Mouse (Mus musculus) neutrophil, adult 5-6 weeks (primary cell): ENCODE results near the gene Txndc8. TPM values are rescaled to one million over a fixed set of nuclear protein-coding genes. Genes with fewer than 3 reads are reported as not detected.

Experiments used
- ATAC-seq: fragments of 151-379, 151-347 bp; 2 replicates; pipeline ENCODE4 v1.8.0; 2017; ENCODE audit warnings: mild to moderate bottlenecking, moderate TSS enrichment; ENCODE audit not compliant: insufficient number of reproducible peaks, poor library complexity, low FRiP score, severe bottlenecking; ENCODE audit errors: extremely low read depth
- total RNA-seq: library from RNA; stranded (forward); fragments of 200-1000 nt; gene quantifications from 2 replicates; pipeline ENCODE4 v1.2.3, GENCODE M21; 2017

The Txndc8 gene
- total RNA-seq = not detected in 2 replicates

DNA sequence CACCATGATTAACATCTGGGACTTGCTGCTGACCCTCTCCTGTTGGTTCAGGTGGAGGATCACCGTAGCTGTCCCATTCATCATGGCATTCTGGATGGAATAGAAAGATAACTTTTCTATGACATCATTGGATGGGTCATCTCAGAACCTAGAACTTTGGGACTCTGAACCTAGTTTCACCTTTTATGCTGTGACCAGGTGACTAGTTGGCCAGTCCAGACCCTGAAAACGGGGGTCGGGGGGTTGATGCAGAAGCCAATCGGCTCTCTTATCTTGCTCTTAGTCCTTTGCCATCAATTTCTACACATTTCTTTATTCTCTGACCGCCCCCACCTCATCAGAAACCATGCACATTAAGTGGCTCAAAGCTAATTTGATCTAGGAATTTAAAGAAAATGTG, at the start of gene Txndc8:
TSS of gene Txndc8 (minus strand) at position 101 of the 400 bp plus-strand sequence.
- ATAC-seq = no peak

DNA sequence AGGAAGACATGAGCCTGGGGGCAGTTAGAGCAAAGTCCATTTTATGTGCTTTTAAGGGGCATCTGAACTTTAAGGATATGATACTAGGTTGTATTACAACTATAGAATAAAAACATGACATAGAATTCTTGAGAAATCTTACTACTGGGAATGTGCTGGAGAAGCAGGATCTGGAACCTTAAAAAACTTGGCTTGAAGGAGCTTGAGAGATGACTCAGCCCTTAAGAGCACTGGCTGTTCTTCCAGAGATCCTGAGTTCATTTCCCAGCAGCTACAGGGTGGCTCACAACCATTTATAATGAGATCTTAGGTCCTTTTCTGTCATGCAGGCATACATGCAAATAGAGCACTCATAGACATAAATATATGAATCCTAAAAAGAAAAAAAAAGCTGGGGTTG, 46.7 kb upstream of the Txndc8 start:
- ATAC-seq = no peak

DNA sequence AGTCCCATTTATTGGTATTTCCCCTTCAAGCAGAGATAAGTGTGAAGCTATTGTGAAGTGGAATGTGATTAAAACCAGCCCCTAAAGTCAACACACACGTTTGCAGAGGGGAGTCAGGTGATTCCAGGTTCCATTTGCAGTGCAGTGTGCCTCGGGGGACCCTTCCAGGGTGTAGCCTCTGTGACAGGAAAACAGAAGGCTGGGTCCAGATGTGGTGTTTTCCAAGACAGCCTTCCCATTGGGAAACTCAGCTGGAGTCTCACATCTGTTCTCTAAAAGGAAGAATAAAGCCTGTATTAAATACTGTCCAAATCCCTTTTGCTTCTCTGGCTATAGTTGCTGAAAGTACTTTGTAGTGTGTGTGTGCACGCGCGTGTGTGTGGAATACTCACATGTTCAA, 45.5 kb upstream of the Txndc8 start:
- ATAC-seq = no peak

DNA sequence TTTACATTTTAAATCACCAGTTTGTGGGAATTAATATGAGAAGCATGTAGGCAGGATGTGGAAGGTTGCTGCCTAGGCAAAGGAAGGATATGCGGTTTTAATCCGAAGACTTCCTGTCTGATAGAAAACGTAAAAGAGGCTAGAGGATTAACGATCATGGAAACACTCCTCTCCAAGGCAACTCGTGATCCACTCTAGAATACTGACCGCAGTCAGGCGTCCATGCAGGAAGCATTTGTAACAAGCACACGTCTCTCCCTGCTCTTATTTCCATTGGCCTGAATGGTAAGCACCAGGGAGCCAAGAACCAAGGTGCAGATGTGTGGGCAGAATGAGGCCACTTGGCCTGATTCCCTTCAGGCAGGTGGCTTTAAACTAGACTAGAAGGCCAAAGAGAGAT, 41.8 kb upstream of the Txndc8 start:
- no peak for ATAC-seq

DNA sequence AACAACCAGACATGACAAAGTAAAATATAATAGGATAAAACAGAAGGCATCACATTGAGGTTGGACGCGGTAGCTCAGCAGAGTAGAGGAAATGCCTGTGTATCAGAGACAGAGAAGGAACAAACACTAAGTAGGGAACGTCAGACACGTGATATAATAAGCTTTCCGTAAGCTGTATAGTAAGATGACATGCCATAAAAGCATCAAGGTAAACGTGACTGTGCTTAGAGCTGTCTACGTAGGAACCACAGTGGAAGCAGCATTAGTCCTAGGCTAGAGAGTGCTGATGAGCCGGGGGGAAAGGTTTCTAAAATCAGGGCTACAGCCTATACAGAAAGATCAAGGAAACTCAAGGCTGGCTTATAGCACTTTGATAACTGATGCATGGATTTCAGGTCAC, 41.4 kb upstream of the Txndc8 start:
- ATAC-seq = no peak

DNA sequence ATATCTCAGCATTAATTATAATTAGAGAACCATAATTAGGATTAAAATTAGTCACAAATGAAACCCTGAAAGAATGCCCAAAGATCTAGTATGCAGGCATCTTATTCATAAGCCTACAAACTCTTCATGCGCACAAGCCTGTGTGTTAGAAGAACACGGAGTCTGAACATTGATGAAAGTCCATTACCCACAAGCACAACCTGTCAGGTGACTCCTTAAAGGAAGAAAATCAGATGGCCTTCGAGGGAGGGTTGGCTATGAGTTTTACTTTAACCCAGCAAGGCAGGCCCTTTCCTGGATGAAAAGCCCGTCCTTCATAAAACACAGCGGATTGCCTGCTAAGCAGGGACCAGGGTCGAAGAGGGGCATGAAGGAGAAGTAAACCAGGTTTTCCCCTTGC, 35.9 kb upstream of the Txndc8 start:
- ATAC-seq = no peak

DNA sequence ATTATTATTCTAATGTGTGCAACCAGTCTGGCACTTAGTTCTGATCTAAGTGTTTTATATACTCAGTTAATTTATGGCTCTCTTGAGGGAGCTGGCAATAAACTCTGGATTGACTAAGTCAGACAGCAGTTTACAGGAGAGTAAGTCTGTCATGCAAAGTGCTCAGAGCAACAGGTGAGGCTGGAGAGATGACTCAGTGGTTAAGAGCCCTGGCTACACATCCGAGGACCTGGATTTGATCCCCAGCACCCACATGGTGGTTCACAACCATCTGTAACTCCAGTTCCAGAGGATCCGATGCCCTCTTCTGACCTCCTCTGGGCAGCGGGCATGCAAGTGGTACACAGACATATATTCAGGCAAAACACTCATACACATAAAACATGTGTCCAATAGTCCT, 35.4 kb upstream of the Txndc8 start:
- ATAC-seq = no peak

DNA sequence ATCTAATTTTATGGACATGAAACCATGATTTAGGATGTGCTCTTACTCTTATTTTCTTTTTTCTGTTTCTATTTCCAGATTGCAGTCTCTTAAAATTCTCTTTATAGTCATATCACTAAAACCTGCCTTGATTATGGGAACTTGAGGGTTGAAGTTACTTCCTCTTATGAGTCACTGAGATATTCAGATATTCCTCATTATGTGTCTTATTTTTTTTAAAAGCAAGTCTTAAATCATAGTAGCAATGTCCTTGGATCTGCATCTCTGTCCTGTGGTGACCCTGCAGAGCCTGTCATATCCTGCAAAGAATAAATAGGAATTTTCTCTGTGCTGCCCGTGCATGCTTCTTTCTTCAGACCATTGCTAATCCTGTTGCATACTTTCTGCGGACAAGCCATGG, 31.2 kb upstream of the Txndc8 start:
- no peak for ATAC-seq

DNA sequence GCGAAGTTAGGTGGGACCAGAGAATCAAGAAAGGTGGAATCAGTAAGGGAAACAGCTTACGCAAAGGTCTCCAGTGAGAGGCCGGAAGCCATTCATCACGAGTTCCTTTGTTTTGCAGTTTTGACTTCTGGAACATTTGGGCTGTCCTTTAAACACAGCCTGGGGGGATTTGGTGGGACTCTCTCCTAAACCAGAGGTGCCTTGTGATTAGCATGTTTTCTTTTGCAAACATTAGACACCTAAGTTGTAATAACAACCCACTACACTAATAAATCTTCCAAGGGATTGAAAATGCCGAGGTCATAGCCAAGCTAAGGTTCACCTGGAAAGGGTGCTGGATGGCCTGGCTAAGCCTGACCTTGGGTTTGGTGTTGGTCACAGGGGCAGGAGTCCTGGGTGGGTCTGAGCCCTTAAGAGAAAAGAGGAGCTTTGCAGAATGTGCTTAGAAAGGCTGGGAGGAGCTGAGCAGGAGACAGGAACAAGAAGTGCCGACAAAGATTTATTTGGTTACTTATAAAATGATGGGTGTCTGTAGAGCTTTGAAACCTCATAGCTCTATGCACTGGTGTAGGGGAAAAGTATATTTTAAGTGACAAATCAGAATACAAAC, 28.3 kb upstream of the Txndc8 start:
- no peak for ATAC-seq

DNA sequence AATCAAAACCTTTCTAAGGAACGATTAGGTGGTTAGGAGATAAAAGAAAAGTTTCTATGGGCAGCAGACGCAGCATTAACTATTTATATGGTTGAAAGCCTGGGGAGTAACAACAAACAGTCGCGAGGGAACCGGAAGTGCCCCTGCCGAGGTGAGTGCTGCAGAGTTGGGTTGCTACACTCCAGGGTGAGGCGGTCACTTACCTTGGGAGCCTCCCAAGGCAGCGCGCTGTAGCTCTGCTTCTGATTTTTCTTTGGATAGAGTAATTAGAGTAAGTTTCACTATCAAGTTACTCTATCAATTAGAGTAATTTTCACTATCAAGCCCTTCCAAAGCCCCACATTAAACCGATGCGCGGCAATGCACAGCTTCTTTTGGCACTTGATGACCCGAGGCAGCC, 25.7 kb upstream of the Txndc8 start:
- ATAC-seq = no peak

DNA sequence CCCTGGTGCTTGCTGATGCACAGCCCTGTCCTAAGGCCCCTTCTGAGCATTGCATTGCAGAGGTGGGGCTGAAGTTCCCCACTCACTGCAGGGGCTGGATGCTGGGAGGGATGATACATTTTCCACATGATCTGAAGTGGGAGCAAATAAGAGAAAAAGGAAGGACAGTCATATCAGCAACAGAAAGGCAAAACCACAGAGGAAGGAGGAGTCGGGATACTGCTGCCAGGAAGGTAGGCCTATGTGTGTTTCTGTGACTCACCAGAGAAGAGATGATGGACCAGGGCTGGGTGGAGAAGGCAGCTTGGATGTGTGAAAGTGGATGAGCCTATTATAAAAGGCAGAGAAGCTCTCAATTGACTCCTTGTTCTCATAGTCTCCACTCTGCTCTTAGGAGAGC, 23.8 kb upstream of the Txndc8 start:
- no peak for ATAC-seq

DNA sequence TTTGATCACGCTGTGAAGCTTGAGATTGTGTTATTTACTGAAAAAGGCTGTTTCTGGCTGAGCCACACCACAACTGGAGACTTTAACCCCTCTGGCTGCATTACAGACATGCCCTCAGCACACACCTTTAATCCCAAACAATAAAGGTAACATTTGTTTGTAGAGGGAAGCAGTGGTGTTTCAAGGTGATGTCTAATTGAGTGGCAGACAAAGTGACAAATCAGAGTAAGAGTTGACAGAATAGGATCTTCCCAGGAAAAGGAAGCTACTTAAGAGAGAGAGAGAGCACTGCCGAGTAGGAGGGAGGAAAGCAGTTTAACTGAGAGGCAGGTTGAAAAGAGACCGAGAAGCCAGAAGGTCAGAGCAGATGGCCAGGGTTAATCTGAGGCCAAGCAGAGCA, 5.4 kb downstream of the Txndc8 start:
- no peak for ATAC-seq

DNA sequence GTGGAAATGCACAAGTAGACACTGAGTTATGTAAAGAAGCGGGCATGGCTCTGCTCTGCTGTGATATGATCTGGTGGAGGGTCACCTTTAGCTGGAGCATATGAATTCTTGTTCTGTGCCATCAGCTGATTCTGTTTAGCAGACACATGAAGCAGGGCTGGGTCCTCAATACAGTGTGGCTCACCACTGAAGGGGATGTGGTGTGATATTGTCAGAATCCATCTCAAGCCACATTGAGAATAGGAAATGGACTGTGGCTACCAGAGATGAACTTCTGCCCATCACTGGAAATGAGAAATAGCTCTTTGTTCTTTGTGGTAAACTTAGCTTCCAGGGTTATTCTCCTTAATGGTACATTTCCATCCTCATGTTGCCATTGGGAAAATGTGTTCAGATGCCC, 17.5 kb downstream of the Txndc8 start:
- no peak for ATAC-seq

DNA sequence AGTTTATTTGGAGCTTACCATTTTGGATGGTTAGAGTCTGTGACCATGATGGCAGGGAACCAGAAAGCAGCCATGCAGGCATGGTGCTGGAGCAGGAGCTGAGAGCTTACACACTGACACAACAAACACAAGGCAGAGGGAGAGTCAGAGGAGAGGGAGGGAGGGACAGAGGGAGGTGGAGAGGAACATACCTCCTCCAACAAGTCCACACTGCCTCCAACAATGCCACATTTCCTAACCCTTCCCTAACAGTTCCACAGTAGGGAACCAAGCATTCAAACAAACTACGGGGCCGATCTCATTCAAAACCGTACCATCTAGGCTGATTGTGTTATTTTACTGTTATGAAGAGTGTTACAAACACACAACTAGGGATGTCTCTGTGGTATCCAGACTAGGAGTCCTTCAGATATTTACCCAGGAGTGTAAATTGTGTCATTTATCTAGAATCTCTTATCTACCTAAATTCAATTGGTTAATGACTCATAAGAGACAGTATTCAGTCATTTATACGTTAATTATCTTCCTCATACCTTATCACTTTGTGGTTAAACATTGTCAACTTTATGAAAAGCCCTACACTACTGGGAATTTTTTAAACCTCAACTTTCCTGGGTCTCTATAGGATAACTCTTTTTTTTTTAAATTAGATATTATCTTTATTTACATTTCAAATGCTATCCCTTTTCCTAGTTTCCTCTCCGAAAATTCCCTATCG, 34.4 kb downstream of the Txndc8 start:
- ATAC-seq = no peak

DNA sequence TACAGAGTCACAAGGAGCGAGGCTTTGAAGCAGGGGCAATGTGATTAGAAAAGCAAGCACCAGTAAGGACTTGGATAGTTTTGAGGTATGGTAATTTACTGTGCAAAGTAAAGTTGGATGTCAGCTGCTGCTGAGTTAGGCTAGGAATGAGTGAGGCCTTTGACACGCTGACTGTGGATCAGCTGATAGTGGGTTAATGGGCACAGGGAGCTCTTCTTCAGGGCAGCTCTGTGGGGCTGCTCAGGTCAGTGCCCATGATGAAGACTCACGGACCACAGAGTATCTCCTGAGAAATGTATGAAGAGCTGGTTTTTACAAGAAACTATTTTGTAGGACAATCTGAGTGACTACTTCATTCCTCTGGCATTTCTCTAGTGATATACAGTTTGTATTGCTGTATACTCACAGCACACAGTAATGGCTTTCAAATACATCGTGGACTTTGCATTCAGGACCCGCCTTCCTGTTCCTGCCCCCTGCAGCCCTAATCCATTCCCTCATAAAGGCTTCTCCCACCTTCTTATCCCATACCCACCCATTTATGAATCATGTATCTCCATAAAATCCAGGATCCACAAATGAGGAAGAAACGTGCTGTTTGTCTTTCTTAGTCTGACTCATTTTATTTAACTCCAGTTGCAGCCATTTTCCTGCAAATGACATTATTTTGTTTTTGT, 35.2 kb downstream of the Txndc8 start:
- ATAC-seq = no peak

DNA sequence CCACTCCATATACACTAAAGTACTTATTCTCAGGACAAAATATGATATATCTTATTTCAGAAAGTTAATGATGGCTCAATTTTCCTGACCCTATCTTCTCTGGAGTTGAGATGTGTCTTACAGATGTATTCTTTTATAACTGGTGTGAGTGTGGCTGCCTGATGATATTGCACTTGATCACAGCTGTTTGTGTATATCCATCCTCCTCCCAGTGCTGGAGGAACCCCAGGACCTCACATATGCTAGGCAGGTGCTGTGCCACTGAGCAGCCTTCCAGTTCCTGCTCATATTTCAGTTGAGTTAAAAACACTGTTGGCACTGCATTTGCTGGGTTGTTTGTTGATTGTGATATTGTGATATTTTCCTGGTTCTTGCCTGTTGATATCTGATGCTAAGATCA, 38.6 kb downstream of the Txndc8 start:
- ATAC-seq = no peak

DNA sequence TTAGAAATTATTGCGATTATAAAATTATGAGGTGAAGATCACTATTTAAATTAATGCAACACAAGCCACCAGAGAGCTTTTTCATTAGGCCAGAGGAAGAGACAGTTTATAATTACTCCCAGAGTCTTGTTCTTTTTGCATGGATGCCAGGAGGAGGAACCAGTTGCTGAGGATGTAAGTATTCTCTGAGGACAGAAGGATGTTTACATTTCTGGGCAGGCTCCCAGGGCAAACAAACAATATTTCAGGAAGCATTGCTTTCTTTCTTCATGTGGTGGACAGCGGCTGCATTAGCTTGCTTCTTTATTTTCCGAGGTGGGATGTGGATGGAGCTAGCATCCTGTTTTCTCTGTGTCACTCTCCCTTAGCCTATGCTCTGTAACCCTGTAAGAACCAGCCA, 41.7 kb downstream of the Txndc8 start:
- no peak for ATAC-seq

DNA sequence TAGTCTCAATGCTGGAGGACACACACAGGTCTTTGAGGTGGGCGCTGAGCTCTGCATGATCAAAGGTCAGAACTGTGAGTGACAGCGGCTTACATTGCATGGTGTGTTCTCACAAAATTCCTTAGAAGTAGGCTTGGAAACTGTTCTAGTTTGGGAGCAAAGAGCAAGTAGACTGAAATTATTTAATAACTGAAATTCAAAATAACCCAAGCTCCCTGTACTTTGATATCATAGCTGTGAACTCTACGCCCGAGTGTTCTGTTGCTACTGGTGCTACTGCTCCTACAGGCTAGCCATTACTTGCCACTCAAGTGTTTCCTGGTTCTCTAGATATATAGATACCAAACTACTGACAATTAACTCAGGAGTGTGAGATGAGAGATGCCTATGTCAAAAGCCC, 43.4 kb downstream of the Txndc8 start:
- ATAC-seq = no peak

DNA sequence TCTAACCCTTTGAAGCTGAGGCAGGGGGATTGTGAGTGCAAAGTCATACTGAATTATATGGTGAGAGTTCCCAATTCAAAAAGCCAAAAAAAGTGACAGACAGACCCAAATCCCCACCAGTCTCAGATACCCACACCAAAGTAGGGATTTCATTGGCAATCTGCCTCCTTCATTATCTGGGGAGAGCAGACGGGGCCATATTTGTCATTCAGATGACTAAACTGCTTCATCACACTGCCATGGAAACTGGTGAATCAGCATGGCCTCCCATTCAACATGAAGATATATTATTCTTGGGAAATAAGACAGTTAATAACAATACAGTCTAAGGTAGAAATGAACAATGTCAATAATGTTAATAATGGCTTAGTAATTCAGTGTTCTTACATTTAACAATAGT, 44.8 kb downstream of the Txndc8 start:
- no peak for ATAC-seq

DNA sequence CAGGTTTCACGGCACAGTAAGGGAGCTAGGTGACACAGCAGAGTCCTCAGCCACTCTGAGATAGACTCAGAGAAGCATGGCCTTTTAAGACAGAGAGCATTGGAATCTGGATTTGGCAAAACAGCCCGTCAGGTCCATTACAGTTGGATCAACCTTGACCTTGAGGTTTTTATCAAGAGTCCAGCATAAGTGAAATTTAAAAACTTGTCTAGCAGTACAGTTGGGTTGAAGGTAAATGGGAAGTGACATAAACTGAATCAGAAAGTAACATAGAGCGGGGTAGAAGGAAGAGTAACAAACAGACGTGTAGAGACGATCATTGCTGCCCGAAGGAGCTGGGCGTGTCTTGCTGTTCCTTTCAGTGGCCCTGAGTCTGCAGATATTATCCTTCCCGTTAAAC, 49.9 kb downstream of the Txndc8 start:
- ATAC-seq = no peak
